Comparison of ENCODE assay signal across 8 mouse cellular contexts in the genomic region with DNA sequence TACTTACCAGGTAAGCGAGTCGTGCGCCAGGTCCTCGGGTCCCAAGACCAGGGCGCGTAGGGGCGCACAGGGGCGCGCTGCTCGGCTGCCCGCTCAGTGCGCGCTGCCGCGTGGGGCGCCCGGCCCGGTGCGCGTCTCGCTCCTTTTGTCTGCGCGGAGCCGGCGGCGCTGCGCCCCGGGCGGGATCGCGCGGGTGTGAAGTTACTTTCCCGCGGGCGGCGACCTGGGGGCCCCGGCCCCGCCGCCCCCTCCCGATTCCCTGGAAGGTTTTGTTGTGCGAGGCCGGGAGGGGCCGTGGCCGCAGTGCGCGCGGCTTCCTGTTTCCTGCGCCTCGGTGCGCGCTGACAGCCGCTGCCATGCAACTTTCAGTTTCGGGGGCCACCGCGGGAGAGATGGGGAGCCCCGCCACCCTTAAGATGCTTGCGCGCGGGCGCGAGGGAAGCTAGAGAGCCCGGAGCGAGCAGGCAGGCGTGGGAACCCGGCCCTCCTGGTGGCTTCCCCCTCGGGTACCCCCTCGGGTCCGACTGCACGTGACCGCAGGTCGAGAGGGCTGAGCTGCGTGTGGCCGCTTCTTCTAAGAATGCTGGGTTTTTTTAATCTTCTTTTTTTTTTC.
DNase-seq lines count a peak whose midpoint lies in the region; ATAC-seq and TF ChIP-seq lines count a peak whose summit lies in the region.

No protein-coding gene starts in this region.

- H3K4me3 ChIP-seq in bone marrow, adult 2 months (replicated peaks; ENCODE audit: control insufficient read depth, low read depth, low read length) = peak overlapping the region; percentile 70
- peak overlapping the region; percentile 85 for H3K4me3 ChIP-seq in forebrain, postnatal 0 days (ENCODE audit: low read depth, low read length)
- H3K4me3 ChIP-seq in hindbrain, postnatal 0 days (ENCODE audit: low read length) = peak overlapping the region; percentile 92
- H3K4me3 ChIP-seq in liver, embryonic 12.5 days = peak overlapping the region; percentile 97
- H3K4me3 ChIP-seq in testis, adult 2 months (ENCODE audit: control insufficient read depth, low read depth, low read length) = peak overlapping the region; percentile 59

- ATAC-seq in cerebellum, adult (ENCODE audit: insufficient number of reproducible peaks, low FRiP score, low TSS enrichment) = no peak
- no peak for ATAC-seq in forebrain, postnatal 0 days
- ATAC-seq in hindbrain, postnatal 0 days = no peak
- ATAC-seq in liver, embryonic 12.5 days = no peak
- ATAC-seq in monocyte, adult 5-6 weeks (replicated peaks; ENCODE audit: insufficient number of reproducible peaks, low FRiP score, low TSS enrichment, poor library complexity, severe bottlenecking) = peak; percentile 48

- H3K4me1 ChIP-seq in bone marrow, adult 2 months (ENCODE audit: control insufficient read depth, insufficient read depth, low read length) = peaks cover 9% of the 10 kb centered on the region
- H3K4me1 ChIP-seq in forebrain, postnatal 0 days (ENCODE audit: insufficient read depth) = peaks cover 46% of the 10 kb centered on the region
- H3K4me1 ChIP-seq in hindbrain, postnatal 0 days (ENCODE audit: insufficient read depth, low read length) = peaks cover 51% of the 10 kb centered on the region
- H3K4me1 ChIP-seq in liver, embryonic 12.5 days = peaks cover 75% of the 10 kb centered on the region
- H3K4me1 ChIP-seq in testis, adult 2 months (ENCODE audit: control insufficient read depth, insufficient read depth, low read length) = peaks cover 16% of the 10 kb centered on the region

- peak overlapping the region; percentile 91 for H3K4me2 ChIP-seq in forebrain, postnatal 0 days (ENCODE audit: low read depth)
- peak overlapping the region; percentile 97 for H3K4me2 ChIP-seq in hindbrain, postnatal 0 days (ENCODE audit: low read depth, low read length)
- peak overlapping the region; percentile 95 for H3K4me2 ChIP-seq in liver, embryonic 12.5 days

- under 1% methylated on average over 73 of the region's 73 CpGs for WGBS in bone marrow, adult 2 months
- WGBS in forebrain, postnatal 0 days = under 1% methylated on average over 73 of the region's 73 CpGs
- under 1% methylated on average over 73 of the region's 73 CpGs for WGBS in hindbrain, postnatal 0 days
- under 1% methylated on average over 73 of the region's 73 CpGs for WGBS in liver, embryonic 12.5 days (ENCODE audit: insufficient replicate concordance)

- no peaks in the 10 kb centered on the region for H3K9me3 ChIP-seq in forebrain, postnatal 0 days (ENCODE audit: low read length)
- H3K9me3 ChIP-seq in hindbrain, postnatal 0 days (ENCODE audit: low read length) = no peaks in the 10 kb centered on the region
- H3K9me3 ChIP-seq in liver, embryonic 12.5 days (replicated peaks) = no peaks in the 10 kb centered on the region

- TF ChIP-seq CTCF in bone marrow, adult 2 months (IDR thresholded peaks at IDR 0.05; ENCODE audit: control insufficient read depth, insufficient read depth, low read length) = no peak
- no peak for TF ChIP-seq CTCF in forebrain, postnatal 0 days (IDR thresholded peaks at IDR 0.05; ENCODE audit: low read depth)
- no peak for TF ChIP-seq CTCF in hindbrain, postnatal 0 days (IDR thresholded peaks at IDR 0.05; ENCODE audit: low read depth)
- no peak for TF ChIP-seq CTCF in testis, adult 2 months (IDR thresholded peaks at IDR 0.05; ENCODE audit: control insufficient read depth, insufficient read depth, insufficient replicate concordance, low read depth, low read length)

- peak; percentile 46; the same call in 1 of the 2 replicates for TF ChIP-seq POLR2A in bone marrow, adult 2 months (IDR thresholded peaks at IDR 0.05; ENCODE audit: borderline replicate concordance, control insufficient read depth, low read depth, low read length)
- TF ChIP-seq POLR2A in testis, adult 2 months (IDR thresholded peaks at IDR 0.05; ENCODE audit: control insufficient read depth, low read depth, low read length) = no peak

- peak; percentile 48 for DNase-seq in cerebellum, adult 11 months
- DNase-seq in forebrain, postnatal 0 days = peak; percentile 65
- peak; percentile 65 for DNase-seq in hindbrain, postnatal 0 days (ENCODE audit: low spot score)

- H3K36me3 ChIP-seq in forebrain, postnatal 0 days (ENCODE audit: insufficient read depth) = no peaks in the 10 kb centered on the region
- H3K36me3 ChIP-seq in hindbrain, postnatal 0 days (ENCODE audit: insufficient read depth, low read length) = no peaks in the 10 kb centered on the region
- peaks cover 13% of the 10 kb centered on the region for H3K36me3 ChIP-seq in liver, embryonic 12.5 days
- no peaks in the 10 kb centered on the region for H3K36me3 ChIP-seq in testis, adult 2 months (ENCODE audit: control insufficient read depth, insufficient read depth, low read length)

- peak overlapping the region; percentile 84 for H3K9ac ChIP-seq in forebrain, postnatal 0 days
- H3K9ac ChIP-seq in hindbrain, postnatal 0 days (replicated peaks; ENCODE audit: low read length) = peak overlapping the region; percentile 89
- peak overlapping the region; percentile 97 for H3K9ac ChIP-seq in liver, embryonic 12.5 days

- no peaks in the 10 kb centered on the region for H3K27me3 ChIP-seq in forebrain, postnatal 0 days (ENCODE audit: insufficient read depth, low read length)
- no peaks in the 10 kb centered on the region for H3K27me3 ChIP-seq in hindbrain, postnatal 0 days (ENCODE audit: insufficient read depth, low read length)
- no peaks in the 10 kb centered on the region for H3K27me3 ChIP-seq in liver, embryonic 12.5 days (replicated peaks)
- H3K27me3 ChIP-seq in testis, adult 2 months (ENCODE audit: control insufficient read depth, insufficient read depth, low read length) = no peaks in the 10 kb centered on the region

- H3K27ac ChIP-seq in bone marrow, adult 2 months (ENCODE audit: control insufficient read depth, insufficient read depth, low read depth, low read length, poor library complexity) = peak overlapping the region; percentile 98
- peak overlapping the region; percentile 99 for H3K27ac ChIP-seq in forebrain, postnatal 0 days (ENCODE audit: low read depth, low read length)
- H3K27ac ChIP-seq in hindbrain, postnatal 0 days = peak overlapping the region; percentile 99
- peak overlapping the region; percentile 100 for H3K27ac ChIP-seq in liver, embryonic 12.5 days
- peak overlapping the region; percentile 29; the same call in 1 of the 2 replicates for H3K27ac ChIP-seq in testis, adult 2 months (ENCODE audit: control insufficient read depth, insufficient read depth, low read depth, low read length)

Comparison
In these comparisons a context has a peak if more than half of its experiments do, and no peak if none do; other contexts are left out.
1. H3K27ac ChIP-seq: peak in every context shown above with its lines; median percentile 100 in liver, embryonic 12.5 days; 99 in forebrain, postnatal 0 days; 99 in hindbrain, postnatal 0 days; 98 in bone marrow, adult 2 months; 29 in testis, adult 2 months.